Mouse (Mus musculus) neural tube, embryonic 13.5 days (tissue): Measurements from ENCODE around the gene Mrpl38. TPM values are rescaled to one million over a fixed set of nuclear protein-coding genes. Genes with fewer than 3 reads are reported as not detected.
A peak's percentile ranks its signal among the peaks of the same experiment; 100 is the strongest.

Experiments
- ATAC-seq: fragments of 200-750 bp; cut with Nextera tagmentation; 2 replicates; pipeline ENCODE4 v1.8.0; 2017; ENCODE audit warnings: low read depth, mild to moderate bottlenecking, moderate TSS enrichment, moderate library complexity
- H3K27ac ChIP-seq: fragments of 300-500 bp; sonication (generic); replicated peaks from 2 replicates; pipeline ENCODE4 v1.5.1; 2015; ENCODE audit warnings: moderate library complexity, mild to moderate bottlenecking, inconsistent platforms
- H3K27me3 ChIP-seq: fragments of 300-500 bp; sonication (generic); 2 replicates; pipeline ENCODE4 v1.6.1; 2015; ENCODE audit warnings: mild to moderate bottlenecking, inconsistent platforms
- H3K36me3 ChIP-seq: fragments of 300-500 bp; sonication (generic); 2 replicates; pipeline ENCODE4 v1.6.1; 2015; ENCODE audit warnings: mild to moderate bottlenecking, inconsistent platforms
- H3K4me1 ChIP-seq: fragments of 300-500 bp; sonication (generic); replicated peaks from 2 replicates; pipeline ENCODE4 v1.6.1; 2015; ENCODE audit warnings: inconsistent platforms
- H3K4me2 ChIP-seq: fragments of 300-500 bp; sonication (generic); 2 replicates; pipeline ENCODE4 v1.6.1; 2015; ENCODE audit warnings: inconsistent platforms, mild to moderate bottlenecking, moderate library complexity
- H3K4me3 ChIP-seq: fragments of 300-500 bp; sonication (generic); 2 replicates; pipeline ENCODE4 v1.5.1; 2015; ENCODE audit warnings: mild to moderate bottlenecking, inconsistent platforms
- H3K9ac ChIP-seq: fragments of 300-500 bp; sonication (generic); 2 replicates; pipeline ENCODE4 v1.6.1; 2015; ENCODE audit warnings: moderate library complexity, mild to moderate bottlenecking, inconsistent platforms
- H3K9me3 ChIP-seq: fragments of 300-500 bp; sonication (generic); 2 replicates; pipeline ENCODE4 v1.6.1; 2016; ENCODE audit warnings: inconsistent platforms
- WGBS: fragments of 180-500 bp; shearing (Covaris S2); methylation state at CpG from one replicate; pipeline ENCODE4 v1.1.7; 2015; 5-methylcytosine and 5-hydroxymethylcytosine counted together
- polyA plus RNA-seq: library from polyadenylated mRNA; unstranded; fragments of >200 nt; fragmentation: Nextera tagmentation; extraction: Ambion mirVana; gene quantifications from 2 replicates; pipeline ENCODE4 v1.2.1, GENCODE M21; 2015

The Mrpl38 gene
- 69.1 and 78.3 TPM in 2 replicates for polyA plus RNA-seq

GRCm38 (mm10) chr11:116138468-116139138 is at the start of gene Mrpl38:
TSS of gene Mrpl38 (minus strand) at chr11:116138868.
- peak within 1 kb of the TSS; percentile 75 for H3K4me2 ChIP-seq
- H3K9ac ChIP-seq = peak within 1 kb of the TSS; percentile 77
- H3K4me1 ChIP-seq = peaks cover 16% of the 10 kb centered on the region
- H3K27me3 ChIP-seq = no peaks in the 10 kb centered on the region
- no peaks in the 10 kb centered on the region for H3K9me3 ChIP-seq
- peak within 1 kb of the TSS; percentile 76 for H3K27ac ChIP-seq
- ATAC-seq = peak; percentile 97
- H3K4me3 ChIP-seq = peak within 1 kb of the TSS; percentile 65
- under 1% methylated on average over 59 of the region's 60 CpGs for WGBS
- peaks cover 46% of the 10 kb centered on the region for H3K36me3 ChIP-seq

GRCm38 (mm10) chr11:116187226-116187930 is 48.7 kb upstream of the Mrpl38 start:
- no peak for ATAC-seq
- no peak overlapping the region for H3K9ac ChIP-seq
- H3K36me3 ChIP-seq = peaks cover 84% of the 10 kb centered on the region
- H3K27me3 ChIP-seq = no peaks in the 10 kb centered on the region
- peaks cover 21% of the 10 kb centered on the region; the same call in 1 of the 2 replicates for H3K4me1 ChIP-seq
- H3K9me3 ChIP-seq = no peaks in the 10 kb centered on the region
- H3K4me3 ChIP-seq = no peak overlapping the region
- WGBS = 45% methylated on average over 11 of the region's 11 CpGs
- H3K27ac ChIP-seq = peak overlapping the region; percentile 25; the same call in 1 of the 2 replicates
- H3K4me2 ChIP-seq = no peak overlapping the region

- peak overlapping the region; percentile 61 for H3K27ac ChIP-seq
- no peak overlapping the region for H3K4me2 ChIP-seq
- no peak overlapping the region for H3K4me3 ChIP-seq
- peaks cover 89% of the 10 kb centered on the region for H3K36me3 ChIP-seq
- H3K4me1 ChIP-seq = peaks cover 21% of the 10 kb centered on the region; the same call in 1 of the 2 replicates
- no peak overlapping the region for H3K9ac ChIP-seq
- no peaks in the 10 kb centered on the region for H3K9me3 ChIP-seq
- no peaks in the 10 kb centered on the region for H3K27me3 ChIP-seq
- WGBS = 94% methylated on average over 11 of the region's 11 CpGs
- no peak for ATAC-seq
These were observed 47.7 kb upstream of the Mrpl38 start for GRCm38 (mm10) chr11:116186360-116186759.

GRCm38 (mm10) chr11:116185836-116186235 is 47.2 kb upstream of the Mrpl38 start:
- Histone ChIP-seq H3K4me3 (no peak overlapping the region), H3K9ac (no peak overlapping the region), H3K27me3 (no peaks in the 10 kb centered on the region), H3K4me2 (no peak overlapping the region), H3K4me1 (peaks cover 21% of the 10 kb centered on the region; the same call in 1 of the 2 replicates), H3K36me3 (peaks cover 88% of the 10 kb centered on the region), H3K9me3 (no peaks in the 10 kb centered on the region), H3K27ac (peak overlapping the region; percentile 61; the same call in 1 of the 2 replicates)
- ATAC-seq = no peak
- 82% methylated on average over 3 of the region's 3 CpGs for WGBS

GRCm38 (mm10) chr11:116178411-116179121 is 39.9 kb upstream of the Mrpl38 start:
- Histone ChIP-seq H3K27ac (no peak overlapping the region), H3K9ac (no peak overlapping the region), H3K4me2 (no peak overlapping the region), H3K4me3 (no peak overlapping the region), H3K36me3 (peaks cover 92% of the 10 kb centered on the region), H3K4me1 (no peaks in the 10 kb centered on the region), H3K9me3 (no peaks in the 10 kb centered on the region), H3K27me3 (no peaks in the 10 kb centered on the region)
- WGBS = 92% methylated on average over 20 of the region's 20 CpGs
- ATAC-seq = no peak

- Histone ChIP-seq H3K9ac (no peak overlapping the region), H3K4me2 (no peak overlapping the region), H3K36me3 (peaks cover 95% of the 10 kb centered on the region), H3K27me3 (no peaks in the 10 kb centered on the region), H3K27ac (no peak overlapping the region), H3K4me3 (no peak overlapping the region), H3K9me3 (no peaks in the 10 kb centered on the region), H3K4me1 (no peaks in the 10 kb centered on the region)
- no peak for ATAC-seq
- 88% methylated on average over 7 of the region's 7 CpGs for WGBS
These were observed 37.3 kb upstream of the Mrpl38 start for GRCm38 (mm10) chr11:116176010-116176409.

- Histone ChIP-seq H3K4me1 (no peaks in the 10 kb centered on the region), H3K4me3 (no peak overlapping the region), H3K9ac (no peak overlapping the region), H3K36me3 (peaks cover 87% of the 10 kb centered on the region), H3K27me3 (no peaks in the 10 kb centered on the region), H3K27ac (no peak overlapping the region), H3K4me2 (no peak overlapping the region), H3K9me3 (no peaks in the 10 kb centered on the region)
- WGBS = 91% methylated on average over 22 of the region's 22 CpGs
- ATAC-seq = no peak
These were observed 36.2 kb upstream of the Mrpl38 start for GRCm38 (mm10) chr11:116174775-116175448.

GRCm38 (mm10) chr11:116171959-116172358 is 33.3 kb upstream of the Mrpl38 start:
- Histone ChIP-seq H3K9ac (no peak overlapping the region), H3K27me3 (no peaks in the 10 kb centered on the region), H3K36me3 (peaks cover 60% of the 10 kb centered on the region), H3K4me3 (no peak overlapping the region), H3K9me3 (no peaks in the 10 kb centered on the region), H3K4me1 (peaks cover 10% of the 10 kb centered on the region), H3K4me2 (no peak overlapping the region), H3K27ac (no peak overlapping the region)
- ATAC-seq = no peak
- 86% methylated on average over 2 of the region's 2 CpGs for WGBS

GRCm38 (mm10) chr11:116170003-116170800 is 31.5 kb upstream of the Mrpl38 start:
- no peak overlapping the region for H3K4me2 ChIP-seq
- no peak overlapping the region for H3K4me3 ChIP-seq
- no peaks in the 10 kb centered on the region for H3K9me3 ChIP-seq
- peaks cover 25% of the 10 kb centered on the region for H3K4me1 ChIP-seq
- peaks cover 50% of the 10 kb centered on the region for H3K36me3 ChIP-seq
- WGBS = 90% methylated on average over 5 of the region's 5 CpGs
- H3K27ac ChIP-seq = no peak overlapping the region
- ATAC-seq = no peak
- no peaks in the 10 kb centered on the region for H3K27me3 ChIP-seq
- H3K9ac ChIP-seq = no peak overlapping the region

GRCm38 (mm10) chr11:116169214-116169613 is 30.5 kb upstream of the Mrpl38 start:
- no peak overlapping the region for H3K27ac ChIP-seq
- H3K9me3 ChIP-seq = no peaks in the 10 kb centered on the region
- 90% methylated on average over 3 of the region's 3 CpGs for WGBS
- no peak for ATAC-seq
- H3K4me3 ChIP-seq = no peak overlapping the region
- H3K36me3 ChIP-seq = peaks cover 48% of the 10 kb centered on the region
- H3K27me3 ChIP-seq = no peaks in the 10 kb centered on the region
- H3K4me2 ChIP-seq = no peak overlapping the region
- H3K4me1 ChIP-seq = peaks cover 25% of the 10 kb centered on the region
- no peak overlapping the region for H3K9ac ChIP-seq

- peak within 1 kb of the TSS; percentile 87 for H3K9ac ChIP-seq
- WGBS = under 1% methylated on average over 40 of the region's 40 CpGs
- no peaks in the 10 kb centered on the region for H3K9me3 ChIP-seq
- H3K4me3 ChIP-seq = peak within 1 kb of the TSS; percentile 72
- H3K27me3 ChIP-seq = no peaks in the 10 kb centered on the region
- ATAC-seq = peak; percentile 97
- peaks cover 36% of the 10 kb centered on the region for H3K4me1 ChIP-seq
- peaks cover 44% of the 10 kb centered on the region for H3K36me3 ChIP-seq
- peak within 1 kb of the TSS; percentile 89 for H3K4me2 ChIP-seq
- peak within 1 kb of the TSS; percentile 93 for H3K27ac ChIP-seq
These were observed 29.3 kb upstream of the Mrpl38 start, which contains the start of gene Fbf1 for GRCm38 (mm10) chr11:116167884-116168439. TSS of gene Fbf1 (minus strand) at chr11:116168166.
